Mouse (Mus musculus) heart, adult 2 months (tissue): ENCODE measurements around the gene Phf11c. TPM values are rescaled to one million over a fixed set of nuclear protein-coding genes. Genes with fewer than 3 reads are reported as not detected.
A peak's percentile ranks its signal among the peaks of the same experiment; 100 is the strongest.
"Not testable (repeated sequence)": the region's sequence is repeated elsewhere in the genome, so short reads cannot be mapped to it uniquely, and the experiment has no call there.

Experiments
- DNase-seq, 2 experiments: peaks; one replicate each; pipeline ENCODE4 v3.0.0; 2021
- H3K27ac ChIP-seq: fragments of 200-600 bp; 2 replicates; pipeline ENCODE4 v1.8.1; 2022
- H3K27me3 ChIP-seq: fragments of 200-500 bp; 2 replicates; pipeline ENCODE4 v1.6.1; 2012; ENCODE audit warnings: mild to moderate bottlenecking, low read length, inconsistent platforms, mixed read lengths; ENCODE audit not compliant: control insufficient read depth, insufficient read depth
- H3K36me3 ChIP-seq: fragments of 200-500 bp; 2 replicates; pipeline ENCODE4 v1.6.1; 2012; ENCODE audit warnings: low read length, inconsistent platforms; ENCODE audit not compliant: control insufficient read depth, insufficient read depth
- H3K4me1 ChIP-seq: fragments of 200-500 bp; 2 replicates; pipeline ENCODE4 v1.6.1; 2011; ENCODE audit warnings: low read length; ENCODE audit not compliant: control insufficient read depth, insufficient read depth
- H3K4me3 ChIP-seq: fragments of 200-600 bp; 2 replicates; pipeline ENCODE4 v1.8.1; 2022
- H3K79me2 ChIP-seq: fragments of 200-500 bp; replicated peaks from 2 replicates; pipeline ENCODE4 v1.6.1; 2012; ENCODE audit warnings: mild to moderate bottlenecking, inconsistent platforms, low read length, moderate library complexity, mixed read lengths; ENCODE audit not compliant: control insufficient read depth, insufficient read depth
- H3K9ac ChIP-seq: fragments of 200-500 bp; 2 replicates; pipeline ENCODE4 v1.6.1; 2012; ENCODE audit warnings: low read depth, mild to moderate bottlenecking, control low read depth, inconsistent platforms, low read length, mixed read lengths
- CTCF ChIP-seq: fragments of 200-600 bp; IDR thresholded peaks from 2 replicates; pipeline ENCODE4 v1.8.1; 2022; ENCODE audit warnings: antibody characterized with exemption, mild to moderate bottlenecking, moderate library complexity
- EP300 ChIP-seq: fragments of 200-500 bp; IDR thresholded peaks from 2 replicates; pipeline ENCODE4 v1.6.1; 2011; ENCODE audit warnings: low read depth, low read length, control low read depth; ENCODE audit not compliant: insufficient read depth
- POLR2A ChIP-seq: fragments of 200-500 bp; IDR thresholded peaks from 2 replicates; pipeline ENCODE4 v1.6.1; 2011; ENCODE audit warnings: mild to moderate bottlenecking, low read depth, low read length, control low read depth; ENCODE audit not compliant: insufficient read depth
- WGBS: fragments of 180-500 bp; shearing (Covaris S2); methylation state at CpG from one replicate; pipeline ENCODE4 v1.1.7; 2018; 5-methylcytosine and 5-hydroxymethylcytosine counted together
- intact Hi-C: fragments of 180-260 bp; cut with DNase I; formaldehyde crosslinking; loops from one replicate; pipeline ENCODE4 v1.15.1; 2025
- polyA plus RNA-seq: library from polyadenylated mRNA; depleted of rRNA; stranded (reverse); fragments of >200 nt; gene quantifications from 2 replicates; pipeline ENCODE4 v1.2.3, GENCODE M21; 2012
- total RNA-seq, 2 experiments: library from RNA; stranded (reverse); gene quantifications; 2 replicates each; pipeline ENCODE4 v1.2.3; 2021

Gene Phf11c
- total and polyA plus RNA-seq, 3 experiments = 0.27 to 0.89 (median 0.59) TPM

DNA sequence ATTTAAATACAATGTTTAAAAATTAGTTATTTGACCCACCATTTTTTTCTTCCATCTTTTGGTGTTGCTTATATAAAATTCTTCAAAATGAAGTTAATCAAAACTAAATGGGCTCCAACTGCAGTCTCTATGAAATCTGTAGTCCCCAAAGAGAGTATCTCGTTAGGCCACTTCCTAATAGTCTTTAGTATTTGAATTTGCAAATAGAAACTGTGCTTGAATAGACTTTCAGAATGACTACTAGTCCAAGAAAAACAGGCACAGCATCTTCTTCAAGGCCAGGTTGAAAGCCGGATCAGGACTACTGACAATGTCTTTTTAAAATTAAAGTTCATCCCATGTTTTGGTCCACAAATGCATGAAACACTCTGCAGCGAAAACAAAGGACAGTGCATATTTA is 42.2 kb upstream of the Phf11c start:
- Histone ChIP-seq H3K9ac (no peak overlapping the region), H3K4me1 (peaks cover 2% of the 10 kb centered on the region), H3K79me2 (0 out of 2 replicates have a peak, but pooled peaks cover 2% of the 10 kb centered on the region), H3K36me3 (no peaks in the 10 kb centered on the region; the same call in 1 of the 2 replicates), H3K4me3 (no peak overlapping the region), H3K27ac (no peak overlapping the region), H3K27me3 (no peaks in the 10 kb centered on the region)
- TF ChIP-seq CTCF (no peak), EP300 (no peak), POLR2A (no peak)
- intact Hi-C loops = loop anchor here (10.0 kb wide), 1 partner anchor 233 kb away; the partner anchor contains the start of gene Rcbtb1
- WGBS = 92% methylated on average over 3 of the region's 3 CpGs
- no peak for DNase-seq

DNA sequence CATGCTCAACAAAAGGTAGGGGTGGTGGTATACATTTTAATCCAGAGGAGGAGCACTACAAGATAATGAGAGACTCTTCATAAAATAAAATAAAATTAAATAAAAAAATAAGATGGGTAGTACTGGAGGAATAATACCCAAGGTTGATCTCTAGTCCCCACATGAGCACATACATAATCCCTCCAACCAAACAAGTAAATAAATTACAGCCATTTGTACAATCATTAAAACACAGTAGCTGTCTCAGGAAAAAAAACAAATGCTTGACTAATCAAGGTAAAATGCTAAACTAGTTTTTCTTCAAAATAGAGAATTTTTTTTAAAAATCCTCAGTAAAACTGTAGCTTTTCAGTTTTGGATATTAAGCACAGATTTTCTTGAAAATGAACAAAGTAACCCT is 40.0 kb upstream of the Phf11c start:
- DNase-seq = no peak
- Histone ChIP-seq H3K36me3 (no peaks in the 10 kb centered on the region; the same call in 1 of the 2 replicates), H3K9ac (no peak overlapping the region), H3K4me1 (peaks cover 2% of the 10 kb centered on the region), H3K79me2 (0 out of 2 replicates have a peak, but pooled peaks cover 2% of the 10 kb centered on the region), H3K27ac (no peak overlapping the region), H3K27me3 (no peaks in the 10 kb centered on the region), H3K4me3 (no peak overlapping the region)
- intact Hi-C loops = loop anchor here (10.0 kb wide), 1 partner anchor 230 kb away; the partner anchor contains the start of gene Rcbtb1
- TF ChIP-seq CTCF = no peak
- TF ChIP-seq EP300 = no peak
- no peak for TF ChIP-seq POLR2A

DNA sequence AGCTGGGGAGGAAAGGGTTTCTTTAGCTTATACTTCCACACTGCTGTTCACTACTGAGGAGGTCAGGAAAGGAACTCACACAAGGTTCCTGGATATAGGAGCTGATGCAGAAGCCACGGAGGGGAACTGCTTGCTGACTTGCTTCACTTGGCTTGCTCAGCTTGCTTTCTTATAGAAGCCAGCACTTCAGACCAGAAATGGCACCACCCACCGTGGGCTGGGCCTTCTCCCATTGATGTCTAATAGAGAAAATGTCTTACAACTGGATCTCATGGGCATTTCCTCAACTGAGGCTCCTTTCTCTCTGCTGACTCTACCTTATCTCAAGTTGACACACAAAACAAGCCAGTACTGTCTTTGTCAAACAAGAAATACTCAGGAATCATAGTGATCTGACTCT is 38.7 kb upstream of the Phf11c start:
- 0 out of 2 replicates have a peak, but pooled peaks cover 2% of the 10 kb centered on the region for H3K79me2 ChIP-seq
- H3K27me3 ChIP-seq = no peaks in the 10 kb centered on the region
- H3K9ac ChIP-seq = no peak overlapping the region
- H3K36me3 ChIP-seq = no peaks in the 10 kb centered on the region
- DNase-seq = no peak
- no peak overlapping the region for H3K27ac ChIP-seq
- WGBS = 47% methylated on average over 2 of the region's 2 CpGs
- intact Hi-C loops = loop anchor here (10.0 kb wide), 1 partner anchor 229 kb away; the partner anchor contains the start of gene Rcbtb1
- no peaks in the 10 kb centered on the region; the same call in 1 of the 2 replicates for H3K4me1 ChIP-seq
- no peak overlapping the region for H3K4me3 ChIP-seq
- TF ChIP-seq POLR2A (no peak), CTCF (no peak), EP300 (no peak)

DNA sequence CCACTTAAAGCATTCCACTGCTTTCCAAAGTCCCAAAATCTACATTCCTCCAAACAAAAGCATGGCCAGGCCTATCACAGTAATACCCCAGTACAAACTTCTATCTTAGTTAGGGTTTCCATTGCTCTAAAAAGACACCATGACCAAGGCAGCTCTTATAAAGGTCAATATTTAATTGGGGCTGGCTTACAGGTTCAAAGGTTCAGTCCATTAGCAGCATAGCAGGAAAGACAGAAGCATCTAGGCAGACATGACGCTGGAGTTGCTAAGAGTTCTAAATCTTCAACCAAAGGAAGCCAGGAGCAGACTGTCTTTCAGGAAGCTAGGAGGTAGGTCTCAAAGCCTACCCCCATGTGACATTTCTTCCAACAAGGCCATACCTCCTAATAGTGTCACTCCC is 35.4 kb upstream of the Phf11c start:
- TF ChIP-seq EP300 (no peak), POLR2A (no peak), CTCF (no peak)
- H3K27me3 ChIP-seq = no peaks in the 10 kb centered on the region
- H3K36me3 ChIP-seq = no peaks in the 10 kb centered on the region
- DNase-seq = no peak
- no peak overlapping the region for H3K9ac ChIP-seq
- intact Hi-C loops = loop anchor here (10.0 kb wide), 1 partner anchor 226 kb away; the partner anchor contains the start of gene Rcbtb1
- 92% methylated on average over 1 of the region's 1 CpGs for WGBS
- no peaks in the 10 kb centered on the region for H3K4me1 ChIP-seq
- no peaks in the 10 kb centered on the region for H3K79me2 ChIP-seq
- no peak overlapping the region for H3K4me3 ChIP-seq
- no peak overlapping the region for H3K27ac ChIP-seq

DNA sequence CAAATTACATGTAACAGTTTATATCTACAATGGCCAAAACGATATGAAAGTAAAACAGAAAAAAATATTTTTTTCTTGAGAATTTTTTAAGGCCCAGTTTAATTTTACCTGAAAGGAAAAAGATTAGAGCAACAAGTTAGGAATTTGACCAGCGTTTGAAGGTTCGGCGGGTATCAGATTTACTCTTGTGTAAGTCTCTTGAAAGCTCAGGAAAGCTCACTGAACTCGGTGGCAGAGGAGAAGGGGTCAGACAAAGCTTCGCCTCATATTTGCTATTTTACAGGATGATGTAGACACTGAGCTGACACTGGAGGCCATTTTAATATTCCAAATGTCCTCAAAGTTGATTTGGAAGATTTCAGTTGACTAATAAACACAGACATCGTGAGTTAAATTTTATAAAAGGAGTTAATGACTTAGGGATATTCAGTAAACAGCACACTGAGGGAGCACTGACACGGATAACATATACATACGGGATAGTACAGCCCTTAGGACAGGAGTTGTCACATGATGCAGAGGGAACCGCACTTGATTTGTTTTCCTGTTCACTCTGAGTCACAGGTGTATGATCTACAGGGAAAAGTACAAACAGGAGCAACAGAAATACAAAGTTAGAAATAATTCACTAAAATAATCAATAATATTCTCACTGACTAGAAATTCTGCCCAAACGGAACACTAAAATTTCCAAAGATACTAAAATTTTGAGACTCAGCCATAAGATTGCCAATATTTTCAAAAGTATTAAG is 27.9 kb upstream of the Phf11c start:
- H3K4me1 ChIP-seq = peaks cover 2% of the 10 kb centered on the region; the same call in 1 of the 2 replicates
- TF ChIP-seq POLR2A = no peak
- no peak for TF ChIP-seq CTCF
- TF ChIP-seq EP300 = no peak
- no peak overlapping the region for H3K4me3 ChIP-seq
- H3K9ac ChIP-seq = no peak overlapping the region
- no peaks in the 10 kb centered on the region for H3K27me3 ChIP-seq
- no peak overlapping the region for H3K27ac ChIP-seq
- no peaks in the 10 kb centered on the region for H3K79me2 ChIP-seq
- WGBS = 93% methylated on average over 11 of the region's 11 CpGs
- intact Hi-C loops = no loop called here
- peaks cover 14% of the 10 kb centered on the region for H3K36me3 ChIP-seq
- DNase-seq = no peak

DNA sequence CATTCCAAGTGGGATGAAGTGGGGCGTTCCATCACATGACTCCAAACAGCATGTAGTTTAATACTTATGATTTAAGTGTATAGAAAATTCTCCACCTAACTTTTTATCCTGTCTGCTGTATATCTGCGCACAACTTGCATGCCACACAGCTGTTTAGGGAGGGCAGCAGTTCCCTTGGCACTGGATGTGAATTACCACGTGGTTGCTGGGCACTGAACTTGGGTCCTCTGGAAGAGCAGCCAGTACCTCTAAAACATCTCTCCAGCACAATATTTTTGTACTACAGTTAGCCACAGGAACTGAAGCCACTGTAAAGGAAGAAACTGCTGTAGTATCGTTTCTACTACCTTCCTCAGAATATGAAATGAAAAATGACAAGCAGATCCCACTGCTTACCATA is 23.0 kb upstream of the Phf11c start:
- WGBS = 68% methylated on average over 4 of the region's 4 CpGs
- H3K27me3 ChIP-seq = no peaks in the 10 kb centered on the region
- peak overlapping the region; percentile 64; the same call in 1 of the 2 replicates for H3K27ac ChIP-seq
- intact Hi-C loops = no loop called here
- peaks cover 2% of the 10 kb centered on the region; the same call in 1 of the 2 replicates for H3K4me1 ChIP-seq
- H3K79me2 ChIP-seq = no peaks in the 10 kb centered on the region
- no peak for TF ChIP-seq CTCF
- no peak overlapping the region for H3K9ac ChIP-seq
- DNase-seq = peak in 1 of 2 experiments; percentile 36
- no peak overlapping the region for H3K4me3 ChIP-seq
- H3K36me3 ChIP-seq = peaks cover 15% of the 10 kb centered on the region

DNA sequence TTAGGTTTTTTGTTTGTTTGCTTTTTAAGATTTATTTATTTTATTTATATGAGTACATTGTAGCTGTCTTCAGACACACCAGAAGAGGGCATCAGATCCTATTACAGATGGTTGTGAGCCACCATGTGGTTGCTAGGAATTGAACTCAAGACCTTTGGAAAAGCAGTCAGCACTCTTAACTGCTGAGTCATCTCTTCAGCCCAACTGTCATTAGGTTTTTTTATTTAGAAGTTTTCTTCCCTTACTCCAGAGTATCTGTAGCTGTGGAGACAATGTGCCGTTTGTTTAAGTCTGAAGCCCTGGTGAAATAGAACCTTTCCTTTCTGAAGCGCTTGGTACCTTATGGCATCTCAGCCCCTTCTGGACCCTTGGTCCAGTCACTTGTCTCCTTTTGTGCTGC is 19.8 kb upstream of the Phf11c start:
- peaks cover 10% of the 10 kb centered on the region for H3K36me3 ChIP-seq
- H3K4me1 ChIP-seq, H3K79me2 ChIP-seq, H3K4me3 ChIP-seq, H3K27me3 ChIP-seq, DNase-seq, H3K27ac ChIP-seq, H3K9ac ChIP-seq, intact Hi-C loops: not testable (repeated sequence)
- WGBS = 92% methylated on average over 2 of the region's 2 CpGs
